Mouse (Mus musculus): ENCODE measurements at regions not wholly inside any gene's neighbourhood (a gene's known extent, or its start where the extent isn't known, plus 50 kb on each side); places are given as distances from the start of the nearest gene placed in this dataset.

DNA sequence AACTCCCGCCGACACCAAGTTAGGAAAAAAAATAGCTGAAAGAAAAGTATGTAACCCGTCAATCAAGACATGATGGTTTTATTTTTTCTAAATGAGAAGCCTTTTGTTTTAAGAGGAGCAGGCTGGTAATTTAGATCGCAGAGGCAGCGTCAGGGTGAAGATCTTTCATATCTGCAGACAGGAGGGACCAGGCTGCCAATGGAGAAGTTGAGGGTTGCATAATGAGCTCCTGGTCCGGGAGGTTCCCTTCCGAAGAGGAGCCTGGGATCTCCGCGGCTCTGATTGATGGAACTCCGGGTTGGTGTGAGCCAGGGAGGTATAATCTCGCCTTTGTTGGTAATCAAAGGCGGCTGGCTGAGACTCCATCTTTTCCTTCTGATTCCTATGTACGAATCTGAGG is 168.8 kb upstream of the Mvb12b start:
- no peak for TF ChIP-seq POLR2A (IDR thresholded peaks at IDR 0.05; ENCODE audit: borderline replicate concordance, low read depth, low read length)
- TF ChIP-seq CTCF (IDR thresholded peaks at IDR 0.05; ENCODE audit: low read depth, low read length): no peak
